Mouse (Mus musculus) ES-E14 (cell line): ENCODE data around the gene Bcl9.

Source experiments
- CHD2 ChIP-seq: IDR thresholded peaks from 2 replicates; pipeline ENCODE4 v1.6.1; 2014; ENCODE audit warnings: mild to moderate bottlenecking, low read depth, low read length, inconsistent platforms
- HCFC1 ChIP-seq: IDR thresholded peaks from 2 replicates; pipeline ENCODE4 v1.6.1; 2012; ENCODE audit warnings: low read length, inconsistent platforms, borderline replicate concordance; ENCODE audit not compliant: insufficient read depth
- MAFK ChIP-seq: IDR thresholded peaks from 2 replicates; pipeline ENCODE4 v1.6.1; 2014; ENCODE audit warnings: mild to moderate bottlenecking, low read depth, low read length, inconsistent platforms; ENCODE audit not compliant: insufficient read depth
- ZNF384 ChIP-seq: IDR thresholded peaks from 2 replicates; pipeline ENCODE4 v1.6.1; 2012; ENCODE audit warnings: low read depth, low read length, inconsistent platforms

DNA sequence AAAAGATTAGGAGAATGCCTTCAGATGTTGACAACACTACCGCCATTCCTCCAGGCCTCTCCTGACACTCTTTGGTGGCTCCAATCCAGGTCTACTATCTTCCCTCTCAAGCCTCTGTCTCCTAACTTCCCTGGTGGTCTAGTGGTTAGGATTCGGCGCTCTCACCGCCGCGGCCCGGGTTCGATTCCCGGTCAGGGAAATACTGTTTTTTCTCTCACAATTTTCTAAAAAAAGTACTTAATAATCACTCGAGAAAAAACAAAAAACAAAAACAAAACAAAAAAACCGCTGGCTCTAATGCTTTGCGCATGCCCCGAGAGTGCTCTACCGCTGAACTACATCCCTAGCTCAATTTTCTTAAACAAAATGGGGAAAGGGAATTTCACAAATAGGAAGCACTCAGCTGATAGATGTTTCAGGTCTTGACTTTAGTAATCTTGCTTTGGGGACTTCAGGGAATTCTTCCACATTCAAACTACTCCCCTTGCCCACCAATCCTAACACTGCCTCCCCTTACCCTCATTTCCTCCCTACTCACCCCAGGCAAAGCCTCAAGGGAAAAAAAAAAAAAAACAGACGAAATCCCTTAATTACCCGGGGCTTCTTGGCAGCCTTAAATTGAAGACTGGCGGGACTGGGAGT, 139.6 kb downstream of the Bcl9 start:
- TF ChIP-seq MAFK (peak; percentile 76), HCFC1 (no peak), CHD2 (no peak), ZNF384 (peak; percentile 87)
